Mouse (Mus musculus): ENCODE data around the gene Coro7. TPM values are rescaled to one million over a fixed set of nuclear protein-coding genes. Genes with fewer than 3 reads are reported as not detected.

The Coro7 gene
- 15.0 and 16.6 TPM in 2 replicates for polyA plus RNA-seq (2014; fragmentation: Nextera tagmentation; extraction: Ambion mirVana)

DNA sequence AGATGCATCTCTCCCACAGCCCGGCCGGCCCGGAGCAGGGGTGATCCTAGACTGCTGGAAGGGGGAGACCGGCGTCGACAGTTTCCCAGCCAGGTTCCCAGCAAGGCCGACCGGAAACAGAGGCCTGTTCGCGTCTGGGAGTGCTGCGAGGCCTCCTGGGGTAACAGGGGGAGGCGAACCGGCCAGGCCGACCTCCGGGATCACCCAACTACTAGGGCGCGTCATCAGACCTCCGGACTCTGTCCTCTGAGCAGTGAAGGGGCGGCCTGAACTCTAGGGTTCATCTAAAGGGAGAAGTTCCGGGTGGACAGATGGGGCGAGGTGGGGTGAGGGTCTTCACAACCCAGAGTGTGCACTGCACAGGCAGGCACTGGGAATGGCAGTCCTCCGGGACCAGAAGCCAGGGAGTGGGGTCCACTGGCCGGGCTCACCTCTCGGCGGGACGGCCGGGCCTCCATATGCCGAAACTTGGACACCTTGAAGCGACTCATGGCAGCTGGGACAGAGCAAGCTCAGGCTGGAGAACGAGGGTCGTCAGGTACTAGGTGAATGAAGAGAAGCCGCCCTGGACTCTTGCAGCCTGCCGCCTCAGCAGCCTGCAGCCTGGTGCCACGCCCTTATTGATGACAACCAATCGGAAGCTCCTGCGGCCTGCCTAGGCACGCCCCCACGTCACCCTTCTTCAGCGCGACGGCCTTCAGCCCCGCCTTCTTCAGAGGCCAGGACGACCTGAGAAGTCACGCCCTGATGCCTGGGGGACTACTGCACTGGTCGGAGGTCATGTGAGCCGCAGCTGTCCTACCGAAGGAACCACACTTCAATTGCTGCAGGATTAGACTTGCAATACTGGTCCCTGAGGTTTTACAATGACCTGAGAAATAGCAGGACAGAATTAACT lies at the start of gene Coro7:
Coro7 (minus strand) TSS at position 657 of the 898 bp plus-strand sequence.
- Histone ChIP-seq H3K9ac (replicated peaks; ENCODE audit: low read depth, low read length) (peak within 1 kb of the TSS; percentile 48), H3K36me3 (ENCODE audit: control insufficient read depth, insufficient read depth, low read length) (peaks cover 9% of the 10 kb centered on the region), H3K4me1 (ENCODE audit: control insufficient read depth, insufficient read depth, low read length) (no peaks in the 10 kb centered on the region), H3K27me3 (ENCODE audit: control insufficient read depth, insufficient read depth, low read length) (no peaks in the 10 kb centered on the region), H3K4me3 (ENCODE audit: low read depth, low read length) (peak within 1 kb of the TSS; percentile 66), H3K4me2 (replicated peaks; ENCODE audit: low read depth, low read length) (peak within 1 kb of the TSS; percentile 96), H3K9me3 (ENCODE audit: control insufficient read depth, low read depth, low read length) (no peaks in the 10 kb centered on the region), H3K27ac (ENCODE audit: low read length) (peak within 1 kb of the TSS; percentile 30; the same call in 1 of the 2 replicates)
- WGBS = under 1% methylated on average over 47 of the region's 47 CpGs
- ATAC-seq (ENCODE audit: insufficient number of reproducible peaks, insufficient read depth, low FRiP score, low read depth) = peak; percentile 89

DNA sequence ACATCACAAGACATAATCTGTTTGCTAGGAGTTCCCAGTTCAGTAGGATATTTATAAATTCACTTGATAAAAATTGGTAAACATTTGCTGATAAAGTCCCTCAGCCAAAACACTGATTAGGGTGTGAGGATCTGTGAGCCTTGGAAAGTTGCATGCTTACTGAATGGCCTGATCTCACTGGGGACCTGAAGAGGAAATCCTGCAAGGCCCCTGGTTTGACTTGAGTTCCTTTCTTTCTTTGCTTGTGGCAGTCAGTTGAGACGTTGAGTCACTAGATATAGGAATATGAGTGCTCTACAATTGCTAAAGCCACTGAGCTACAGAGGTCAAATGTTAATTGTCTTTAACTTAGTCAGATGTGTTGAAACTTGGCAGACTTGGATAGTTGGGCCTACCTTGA lies 48.4 kb upstream of the Coro7 start:
- 54% methylated on average over 1 of the region's 1 CpGs for WGBS
- H3K9ac ChIP-seq (replicated peaks; ENCODE audit: low read depth, low read length) = no peak overlapping the region
- H3K9me3 ChIP-seq (ENCODE audit: control insufficient read depth, low read depth, low read length) = no peaks in the 10 kb centered on the region
- H3K4me1 ChIP-seq (ENCODE audit: control insufficient read depth, insufficient read depth, low read length) = 0 out of 2 replicates have a peak, but pooled peaks cover 5% of the 10 kb centered on the region
- no peaks in the 10 kb centered on the region for H3K27me3 ChIP-seq (ENCODE audit: control insufficient read depth, insufficient read depth, low read length)
- no peak for ATAC-seq (ENCODE audit: insufficient number of reproducible peaks, insufficient read depth, low FRiP score, low read depth)
- no peak overlapping the region for H3K4me2 ChIP-seq (replicated peaks; ENCODE audit: low read depth, low read length)
- H3K4me3 ChIP-seq (ENCODE audit: low read depth, low read length) = no peak overlapping the region
- H3K36me3 ChIP-seq (ENCODE audit: control insufficient read depth, insufficient read depth, low read length) = no peaks in the 10 kb centered on the region
- no peak overlapping the region for H3K27ac ChIP-seq (ENCODE audit: low read length)

DNA sequence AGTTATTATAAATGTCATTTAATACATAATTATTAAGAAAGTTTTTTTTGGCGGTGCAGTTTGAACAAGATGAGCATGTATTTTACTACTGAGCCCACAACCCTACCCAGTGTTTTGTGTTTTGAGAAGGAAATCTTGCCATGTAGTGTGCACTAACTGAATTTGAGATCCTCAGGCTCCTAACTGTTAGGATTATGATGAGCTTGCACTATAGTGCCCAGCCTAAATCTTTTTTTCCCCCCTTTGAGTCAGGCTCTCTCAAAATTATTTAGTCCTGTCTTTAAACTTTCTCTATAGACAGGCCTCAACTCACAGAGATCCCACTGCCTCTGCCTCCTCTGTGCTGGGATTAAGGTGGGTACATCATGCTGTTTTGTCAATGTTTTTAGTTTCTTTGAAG lies 47.9 kb upstream of the Coro7 start:
- Histone ChIP-seq H3K4me1 (ENCODE audit: control insufficient read depth, insufficient read depth, low read length) (0 out of 2 replicates have a peak, but pooled peaks cover 5% of the 10 kb centered on the region), H3K27me3 (ENCODE audit: control insufficient read depth, insufficient read depth, low read length) (no peaks in the 10 kb centered on the region), H3K9ac (replicated peaks; ENCODE audit: low read depth, low read length) (no peak overlapping the region), H3K9me3 (ENCODE audit: control insufficient read depth, low read depth, low read length) (no peaks in the 10 kb centered on the region), H3K27ac (ENCODE audit: low read length) (no peak overlapping the region), H3K4me2 (replicated peaks; ENCODE audit: low read depth, low read length) (peak overlapping the region; percentile 65), H3K4me3 (ENCODE audit: low read depth, low read length) (peak overlapping the region; percentile 90), H3K36me3 (ENCODE audit: control insufficient read depth, insufficient read depth, low read length) (no peaks in the 10 kb centered on the region)
- WGBS = 85% methylated on average over 1 of the region's 1 CpGs
- no peak for ATAC-seq (ENCODE audit: insufficient number of reproducible peaks, insufficient read depth, low FRiP score, low read depth)

DNA sequence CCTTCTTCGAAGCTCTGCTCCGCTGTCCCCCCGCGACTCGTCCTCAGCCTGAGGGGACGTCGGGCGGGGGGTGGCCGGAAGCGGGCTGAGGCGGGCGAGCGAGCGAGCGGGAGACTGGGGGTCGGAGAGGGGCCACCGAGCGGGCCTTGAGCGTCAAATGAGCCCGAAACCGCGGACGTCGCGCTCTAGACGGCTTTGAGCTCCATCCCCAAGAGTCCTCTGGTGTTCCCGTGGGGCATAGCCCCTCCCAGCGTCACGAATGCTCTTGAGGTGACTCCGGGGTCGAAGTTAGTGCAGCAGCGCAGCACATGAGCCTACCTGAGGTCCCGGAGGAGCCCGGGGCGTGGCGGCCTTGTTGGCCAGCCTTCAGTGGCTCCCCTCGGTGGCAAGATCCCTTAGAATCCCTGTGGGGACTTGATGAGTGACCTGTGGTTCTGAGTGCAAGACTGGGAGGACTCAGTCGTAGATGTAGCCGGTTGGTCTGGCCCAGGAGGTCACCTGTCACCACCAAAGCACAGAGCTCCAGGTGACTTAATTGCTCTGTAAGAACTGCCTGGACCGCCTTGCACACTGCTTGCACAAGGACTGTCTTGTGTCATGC lies 47.1 kb upstream of the Coro7 start:
- Histone ChIP-seq H3K4me1 (ENCODE audit: control insufficient read depth, insufficient read depth, low read length) (0 out of 2 replicates have a peak, but pooled peaks cover 5% of the 10 kb centered on the region), H3K4me3 (ENCODE audit: low read depth, low read length) (peak overlapping the region; percentile 90), H3K9me3 (ENCODE audit: control insufficient read depth, low read depth, low read length) (no peaks in the 10 kb centered on the region), H3K27ac (ENCODE audit: low read length) (peak overlapping the region; percentile 66), H3K27me3 (ENCODE audit: control insufficient read depth, insufficient read depth, low read length) (no peaks in the 10 kb centered on the region), H3K9ac (replicated peaks; ENCODE audit: low read depth, low read length) (peak overlapping the region; percentile 66), H3K4me2 (replicated peaks; ENCODE audit: low read depth, low read length) (peak overlapping the region; percentile 65), H3K36me3 (ENCODE audit: control insufficient read depth, insufficient read depth, low read length) (no peaks in the 10 kb centered on the region)
- WGBS = 1% methylated on average over 40 of the region's 40 CpGs
- ATAC-seq (ENCODE audit: insufficient number of reproducible peaks, insufficient read depth, low FRiP score, low read depth) = peak; percentile 76

DNA sequence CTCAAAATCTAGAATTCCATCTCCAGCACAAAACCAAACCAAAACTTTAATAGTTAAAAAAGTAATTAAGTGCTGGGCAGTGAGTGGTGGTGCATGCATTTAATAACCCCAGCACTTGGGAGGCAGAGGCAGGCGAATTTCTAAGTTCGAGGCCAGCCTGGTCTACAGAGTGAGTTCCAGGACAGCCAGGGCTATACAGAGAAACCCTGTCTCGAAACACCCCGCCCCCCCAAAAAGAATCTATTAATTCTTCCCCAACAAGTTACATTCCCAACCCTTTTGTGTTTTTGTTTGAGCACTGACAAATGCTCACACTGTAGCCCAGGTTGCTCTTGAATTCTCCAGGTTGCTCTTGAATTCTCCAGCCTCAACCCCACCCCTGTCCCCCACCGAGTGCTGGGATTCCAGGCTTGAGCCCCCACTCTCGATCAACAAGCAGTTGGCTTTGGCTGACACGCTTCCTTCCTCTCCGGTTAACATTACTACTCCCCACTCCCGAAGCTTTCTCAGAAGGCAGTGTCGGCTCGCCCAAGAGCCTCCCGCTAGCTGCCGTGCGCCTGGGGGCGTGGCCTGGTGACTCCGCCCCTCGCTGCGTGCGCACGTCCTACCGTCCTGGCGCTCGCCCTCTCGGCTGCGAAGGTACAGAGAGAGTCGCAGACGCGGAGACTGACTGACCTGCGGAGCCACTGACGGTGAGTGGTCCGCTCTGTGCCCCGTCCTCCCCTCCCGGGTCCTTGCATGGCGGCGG lies 46.4 kb upstream of the Coro7 start, which contains the start of gene Hmox2:
Hmox2 (plus strand) TSS at position 582 of the 748 bp plus-strand sequence.
- no peaks in the 10 kb centered on the region for H3K36me3 ChIP-seq (ENCODE audit: control insufficient read depth, insufficient read depth, low read length)
- 0 out of 2 replicates have a peak, but pooled peaks cover 5% of the 10 kb centered on the region for H3K4me1 ChIP-seq (ENCODE audit: control insufficient read depth, insufficient read depth, low read length)
- H3K27ac ChIP-seq (ENCODE audit: low read length) = peak within 1 kb of the TSS; percentile 68
- H3K9me3 ChIP-seq (ENCODE audit: control insufficient read depth, low read depth, low read length) = no peaks in the 10 kb centered on the region
- peak; percentile 97 for ATAC-seq (ENCODE audit: insufficient number of reproducible peaks, insufficient read depth, low FRiP score, low read depth)
- H3K9ac ChIP-seq (replicated peaks; ENCODE audit: low read depth, low read length) = peak within 1 kb of the TSS; percentile 66
- peak within 1 kb of the TSS; percentile 65 for H3K4me2 ChIP-seq (replicated peaks; ENCODE audit: low read depth, low read length)
- peak within 1 kb of the TSS; percentile 90 for H3K4me3 ChIP-seq (ENCODE audit: low read depth, low read length)
- no peaks in the 10 kb centered on the region for H3K27me3 ChIP-seq (ENCODE audit: control insufficient read depth, insufficient read depth, low read length)
- WGBS = 4% methylated on average over 35 of the region's 35 CpGs

DNA sequence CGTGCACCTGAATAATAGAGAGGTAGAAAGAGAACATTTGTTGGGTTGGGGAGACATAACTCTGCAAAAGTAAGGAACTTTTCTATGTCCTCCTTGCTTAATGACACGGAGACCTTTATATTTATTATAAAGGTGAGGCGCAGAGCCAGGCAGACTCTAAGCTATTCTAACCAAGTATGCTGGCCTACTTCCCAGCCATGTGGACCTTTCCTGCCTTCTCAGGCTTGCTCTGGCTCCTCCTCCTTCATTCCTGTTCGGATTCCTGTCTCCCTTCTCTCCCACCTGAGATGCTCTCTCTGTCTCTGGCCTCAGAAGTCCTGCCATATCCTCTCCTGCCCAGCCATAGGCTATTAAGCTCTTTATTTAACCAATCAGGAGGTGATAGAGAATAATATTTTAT lies 45.7 kb upstream of the Coro7 start:
- Histone ChIP-seq H3K36me3 (ENCODE audit: control insufficient read depth, insufficient read depth, low read length) (no peaks in the 10 kb centered on the region), H3K9me3 (ENCODE audit: control insufficient read depth, low read depth, low read length) (no peaks in the 10 kb centered on the region), H3K27ac (ENCODE audit: low read length) (no peak overlapping the region), H3K9ac (replicated peaks; ENCODE audit: low read depth, low read length) (no peak overlapping the region), H3K4me2 (replicated peaks; ENCODE audit: low read depth, low read length) (no peak overlapping the region; the same call in 1 of the 2 replicates), H3K27me3 (ENCODE audit: control insufficient read depth, insufficient read depth, low read length) (no peaks in the 10 kb centered on the region), H3K4me1 (ENCODE audit: control insufficient read depth, insufficient read depth, low read length) (0 out of 2 replicates have a peak, but pooled peaks cover 5% of the 10 kb centered on the region), H3K4me3 (ENCODE audit: low read depth, low read length) (no peak overlapping the region)
- WGBS = 68% methylated on average over 4 of the region's 4 CpGs
- no peak for ATAC-seq (ENCODE audit: insufficient number of reproducible peaks, insufficient read depth, low FRiP score, low read depth)

DNA sequence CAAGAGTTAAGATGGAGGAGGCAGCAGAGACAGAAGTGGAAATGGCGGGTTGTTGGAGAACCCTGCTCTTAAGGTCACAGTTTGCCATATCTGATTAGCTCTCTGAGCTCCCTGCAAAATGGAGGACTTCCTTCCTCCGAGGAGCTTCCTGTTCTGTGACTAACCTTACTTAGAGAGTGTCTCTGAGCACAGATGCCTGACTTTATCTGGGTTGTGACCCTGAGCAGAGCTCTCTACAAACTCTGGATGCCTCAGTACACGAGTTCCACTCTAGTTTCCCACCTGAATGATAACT lies 43.3 kb upstream of the Coro7 start:
- no peak overlapping the region for H3K27ac ChIP-seq (ENCODE audit: low read length)
- no peak overlapping the region for H3K4me2 ChIP-seq (replicated peaks; ENCODE audit: low read depth, low read length)
- ATAC-seq (ENCODE audit: insufficient number of reproducible peaks, insufficient read depth, low FRiP score, low read depth) = no peak
- H3K4me3 ChIP-seq (ENCODE audit: low read depth, low read length) = no peak overlapping the region
- no peaks in the 10 kb centered on the region for H3K9me3 ChIP-seq (ENCODE audit: control insufficient read depth, low read depth, low read length)
- H3K36me3 ChIP-seq (ENCODE audit: control insufficient read depth, insufficient read depth, low read length) = no peaks in the 10 kb centered on the region
- H3K27me3 ChIP-seq (ENCODE audit: control insufficient read depth, insufficient read depth, low read length) = no peaks in the 10 kb centered on the region
- H3K9ac ChIP-seq (replicated peaks; ENCODE audit: low read depth, low read length) = no peak overlapping the region
- 0 out of 2 replicates have a peak, but pooled peaks cover 3% of the 10 kb centered on the region for H3K4me1 ChIP-seq (ENCODE audit: control insufficient read depth, insufficient read depth, low read length)
- 76% methylated on average over 3 of the region's 3 CpGs for WGBS

Measured in stomach, embryonic 14.5 days (tissue).